ENCODE assay signal across 9 mouse cellular contexts in the genomic region with DNA sequence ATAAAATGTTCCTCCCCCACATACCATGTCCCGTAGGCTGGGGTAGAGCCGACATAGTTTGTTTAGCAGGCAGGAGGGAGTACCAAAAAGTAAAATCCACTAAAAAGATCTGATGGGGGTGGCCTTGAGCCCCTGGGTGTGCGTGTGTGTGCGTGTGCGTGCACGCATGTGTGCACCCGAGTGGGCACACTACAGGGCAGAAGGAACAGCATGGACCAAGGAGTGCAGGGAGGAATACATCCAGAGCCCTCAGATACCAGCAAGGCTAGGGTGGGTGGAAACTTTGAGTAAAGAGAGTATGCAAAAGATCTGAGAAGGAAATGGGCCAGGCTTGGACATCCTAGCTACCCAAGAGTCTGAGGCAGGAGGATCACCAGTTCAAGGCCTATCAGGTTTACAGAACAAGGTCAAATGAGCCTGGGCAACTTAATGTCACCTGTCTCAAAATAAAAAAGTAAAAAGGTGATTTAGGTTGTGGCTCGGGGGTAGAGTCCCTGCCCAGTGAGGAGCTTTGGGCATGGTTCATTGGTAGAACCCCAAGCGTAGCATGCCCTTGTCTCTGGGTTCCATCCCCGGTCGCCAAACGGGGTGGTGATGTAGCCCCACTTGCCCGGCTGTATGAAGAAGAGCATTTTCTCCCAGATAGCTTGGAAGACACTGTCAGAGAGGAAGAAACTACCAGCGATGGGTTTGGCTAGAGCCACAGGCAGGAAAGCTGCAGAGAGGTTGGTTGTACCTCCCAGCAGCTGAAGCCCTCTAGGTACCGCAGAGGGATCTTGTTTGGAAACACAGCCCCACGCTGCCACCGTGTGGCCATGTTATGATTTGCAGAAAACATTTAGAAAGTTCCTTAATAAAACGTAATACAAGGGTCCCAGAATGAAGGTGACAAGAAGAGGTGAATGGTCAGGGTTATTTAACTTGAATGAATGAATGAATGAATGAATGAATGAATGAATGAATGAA. TPM values are rescaled to one million over a fixed set of nuclear protein-coding genes. Genes with fewer than 3 reads are reported as not detected.
A peak's percentile ranks its signal among the peaks of the same experiment; 100 is the strongest.
DNase-seq lines count a peak whose midpoint lies in the region; TF ChIP-seq lines count a peak whose summit lies in the region.
"Had no signal": no experiment of that assay in that cellular context is flagged by ENCODE, and none has a peak within 500 bp of the region (broad histone marks: within the 10 kb centered on the region; RNA-seq: fewer than 3 reads in every experiment).

No protein-coding gene starts in this region.

- H3K9ac ChIP-seq in ES-E14 (ENCODE audit: insufficient read depth, low read depth, low read length, poor library complexity, severe bottlenecking) = 0 out of 2 replicates have a peak overlapping the region, but pooled peaks have one; percentile 23

- peak; percentile 86 for DNase-seq in ES-E14 (ENCODE audit: low read depth, low spot score)
- peak; percentile 48 for DNase-seq in adrenal gland, adult 8-10 months
- DNase-seq in embryo, embryonic 9.5 days (ENCODE audit: extremely low spot score) = peak; percentile 76
- peak; percentile 74 to 82 for DNase-seq in heart, postnatal 36 days
- DNase-seq in layer of hippocampus, adult 2 months (ENCODE audit: low spot score in 2 of 2) = peak; percentile 73 to 84
- peak; percentile 88 for DNase-seq in lung, postnatal 14 days
- DNase-seq in retina, postnatal 7 days (ENCODE audit: low read depth, low spot score) = peak; percentile 66
- peak; percentile 69 for DNase-seq in urinary bladder, postnatal 25 days (ENCODE audit: low spot score)

- no peak overlapping the region for H3K27ac ChIP-seq in ES-E14 (ENCODE audit: insufficient read depth, low read depth, low read length, poor library complexity, severe bottlenecking)
- H3K27ac ChIP-seq in layer of hippocampus, adult 2 months = no peak overlapping the region
- H3K27ac ChIP-seq: macrophage had no signal

- TF ChIP-seq CTCF in layer of hippocampus, adult 2 months (conservative IDR thresholded peaks at IDR 0.05) = peak; percentile 87

- intact Hi-C loops in heart, postnatal 36 days (cut with DNase I) = loop anchor here (1.0 to 10.0 kb wide), 3 partner anchors 39 to 144 kb away; a partner anchor contains a TSS

- no peak overlapping the region for H3K4me3 ChIP-seq in ES-E14 (ENCODE audit: insufficient read depth in 1 of 2, low read depth in 1 of 2, low read length in 2 of 2, poor library complexity in 1 of 2, severe bottlenecking in 1 of 2)
- no peak overlapping the region for H3K4me3 ChIP-seq in layer of hippocampus, adult 2 months

- peaks cover 0 to 17% of the 10 kb centered on the region in 2 experiments; a peak in 1 of 4 replicates for H3K4me1 ChIP-seq in ES-E14 (ENCODE audit: control insufficient read depth in 2 of 2, insufficient read depth in 2 of 2, low read length in 2 of 2, poor library complexity in 1 of 2)

- H3K9me3 ChIP-seq in ES-E14 (ENCODE audit: control insufficient read depth, insufficient read depth, low read depth, low read length) = no peaks in the 10 kb centered on the region

- H3K36me3 ChIP-seq in ES-E14 (ENCODE audit: control insufficient read depth, insufficient read depth, low read length, poor library complexity, severe bottlenecking) = no peaks in the 10 kb centered on the region

- in situ Hi-C loops in ES-E14 (cut with MboI; ENCODE audit: low sequenced_read_pairs in 2 of 2, unreplicated experiment in 2 of 2) = no loop called here

TF ChIP-seq in ES-E14, 5 proteins besides CTCF, POLR2A, EP300 and RAD21:
- peak; percentile 73; the same call in 1 of the 2 replicates for TF ChIP-seq ZC3H11A (IDR thresholded peaks at IDR 0.05; ENCODE audit: borderline replicate concordance, low read depth, low read length)
- TF ChIP-seq ZNF384 (IDR thresholded peaks at IDR 0.05; ENCODE audit: low read depth, low read length) = 0 out of 2 replicates have a peak, but pooled peaks have one; percentile 32
- no peak for TF ChIP-seq CHD2 (IDR thresholded peaks at IDR 0.05; ENCODE audit: low read depth, low read length)

RNA-seq across cellular contexts. Expression of a gene that starts 7.0 kb away (rescaled TPM):
- total RNA-seq in ES-E14 (2012; rRNA removed) = 78.5 and 144 TPM in 2 replicates
- total RNA-seq in adrenal gland, adult 8-10 months (2022) = 100 to 1,000 TPM in 3 of 4 experiments, 10 to 100 TPM in 1; 94.3 to 153 (median 129) TPM
- total RNA-seq in heart, postnatal 36 days (2021) = 10 to 100 TPM; 48.2 to 50.8 TPM
- 10 to 100 TPM; 58.2 to 66.7 TPM for total RNA-seq in layer of hippocampus, adult 2 months (2021)

RNA-seq across cellular contexts. Expression of a gene that starts 11.5 kb away (rescaled TPM):
- 13.7 and 52.5 TPM in 2 replicates for total RNA-seq in ES-E14 (2012; rRNA removed)
- 1 to 10 TPM in 3 of 4 experiments, under 1 TPM in 1; 1.00 to 2.0 (median 1.5) TPM for total RNA-seq in adrenal gland, adult 8-10 months (2022)
- total RNA-seq in heart, postnatal 36 days (2021) = under 1 TPM; 0.43 to 0.78 TPM
- total RNA-seq in layer of hippocampus, adult 2 months (2021) = not detected

RNA-seq across cellular contexts. Expression of a gene that starts 12.1 kb away (rescaled TPM):
- 108 and 156 TPM in 2 replicates for total RNA-seq in ES-E14 (2012; rRNA removed)
- 10 to 100 TPM; 10.9 to 18.6 (median 15.9) TPM for total RNA-seq in adrenal gland, adult 8-10 months (2022)
- 10 to 100 TPM; 11.9 to 14.0 TPM for total RNA-seq in heart, postnatal 36 days (2021)
- total RNA-seq in layer of hippocampus, adult 2 months (2021) = 10 to 100 TPM in 1 of 2 experiments, 1 to 10 TPM in 1; 9.0 to 10.5 TPM

RNA-seq across cellular contexts. Expression of a gene that starts 28.8 kb away (rescaled TPM):
- 0.67 and 0.90 TPM in 2 replicates for total RNA-seq in ES-E14 (2012; rRNA removed)
- under 1 TPM; 0.32 to 0.77 (median 0.43) TPM for total RNA-seq in adrenal gland, adult 8-10 months (2022)
- under 1 TPM; 0.31 to 0.51 TPM for total RNA-seq in heart, postnatal 36 days (2021)
- under 1 TPM; 0.12 to 0.13 TPM for total RNA-seq in layer of hippocampus, adult 2 months (2021)

RNA-seq across cellular contexts. Expression of a gene that starts 29.7 kb away (rescaled TPM):
- total RNA-seq in ES-E14 (2012; rRNA removed) = 9.5 and 12.4 TPM in 2 replicates
- total RNA-seq in adrenal gland, adult 8-10 months (2022) = 10 to 100 TPM in 1 of 4 experiments, 1 to 10 TPM in 3; 4.7 to 11.1 (median 7.8) TPM
- 1 to 10 TPM; 2.0 to 2.3 TPM for total RNA-seq in heart, postnatal 36 days (2021)
- total RNA-seq in layer of hippocampus, adult 2 months (2021) = 100 to 1,000 TPM; 184 to 186 TPM
